Mouse (Mus musculus) G1E (cell line): ENCODE measurements at regions not wholly inside any gene's neighbourhood (a gene's known extent, or its start where the extent isn't known, plus 50 kb on each side); places are given as distances from the start of the nearest gene placed in this dataset.

ENCODE experiments used
- ATAC-seq: 2 replicates; pipeline ENCODE4 v1.8.0; 2016; ENCODE audit warnings: mild to moderate bottlenecking; ENCODE audit not compliant: insufficient number of reproducible peaks, poor library complexity, low FRiP score, severe bottlenecking; ENCODE audit errors: extremely low read depth
- DNase-seq: peaks from one replicate; pipeline ENCODE4 v3.0.0; 2012; ENCODE audit warnings: low spot score
- H3K27me3 ChIP-seq: 2 replicates; pipeline ENCODE4 v1.6.1; 2012; ENCODE audit warnings: mild to moderate bottlenecking, low read length, inconsistent platforms; ENCODE audit not compliant: insufficient read depth
- H3K36me3 ChIP-seq: replicated peaks from 2 replicates; pipeline ENCODE3; 2012; ENCODE audit warnings: mild to moderate bottlenecking, inconsistent platforms
- H3K4me1 ChIP-seq: 2 replicates; pipeline ENCODE4 v1.6.1; 2012; ENCODE audit warnings: low read depth, low read length, inconsistent platforms, mixed read lengths; ENCODE audit not compliant: insufficient read depth
- H3K4me3 ChIP-seq: 2 replicates; pipeline ENCODE4 v1.5.1; 2012; ENCODE audit warnings: low read depth, mild to moderate bottlenecking, inconsistent platforms, low read length, moderate library complexity, mixed read lengths
- H3K9me3 ChIP-seq: replicated peaks from 2 replicates; pipeline ENCODE4 v1.6.1; 2012; ENCODE audit warnings: inconsistent platforms
- CTCF ChIP-seq: IDR thresholded peaks from 2 replicates; pipeline ENCODE4 v1.5.1; 2012; ENCODE audit warnings: low read depth, low read length, inconsistent platforms, mixed read lengths
- GATA1 ChIP-seq: IDR thresholded peaks from 2 replicates; pipeline ENCODE4 v1.6.1; 2012; ENCODE audit warnings: borderline replicate concordance, low read length, inconsistent platforms, mixed read lengths
- GATA2 ChIP-seq: IDR thresholded peaks from 2 replicates; pipeline ENCODE4 v1.6.1; 2012; ENCODE audit warnings: low read depth, low read length, inconsistent platforms, borderline replicate concordance
- POLR2AphosphoS5 ChIP-seq: IDR thresholded peaks from 2 replicates; pipeline ENCODE4 v1.6.1; 2012; ENCODE audit warnings: low read depth, low read length, inconsistent platforms; ENCODE audit not compliant: insufficient replicate concordance
- TAL1 ChIP-seq: conservative IDR thresholded peaks from 2 replicates; pipeline ENCODE4 v1.6.1; 2012; ENCODE audit warnings: low read depth, low read length, inconsistent platforms, mixed read lengths

DNA sequence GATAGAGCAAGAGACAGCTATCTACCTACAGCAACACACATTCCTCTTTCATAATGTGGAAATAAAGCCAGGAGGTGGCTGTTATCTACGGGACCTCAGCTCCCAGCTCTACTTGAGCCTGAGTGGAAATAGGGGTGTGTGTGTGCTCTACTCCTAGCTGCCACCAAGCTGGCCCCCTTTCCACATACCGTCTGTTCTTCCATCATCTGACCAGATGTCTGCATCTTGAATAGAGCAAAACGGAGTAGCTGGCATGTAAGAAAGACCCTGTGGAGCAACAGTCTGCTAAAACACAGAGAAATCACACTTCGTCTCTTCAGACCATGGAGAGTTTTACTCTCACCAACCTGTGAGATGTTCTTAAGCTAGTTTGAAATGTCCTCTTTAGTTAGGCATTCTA is 454.9 kb downstream of the 1700129C05Rik start:
- H3K4me1 ChIP-seq = no peaks in the 10 kb centered on the region
- DNase-seq (no peak), ATAC-seq (no peak)
- H3K27me3 ChIP-seq = no peaks in the 10 kb centered on the region
- no peaks in the 10 kb centered on the region for H3K36me3 ChIP-seq
- H3K9me3 ChIP-seq = peaks cover 7% of the 10 kb centered on the region; the same call in 1 of the 2 replicates
- TF ChIP-seq GATA2 = no peak
- H3K4me3 ChIP-seq = no peak overlapping the region

DNA sequence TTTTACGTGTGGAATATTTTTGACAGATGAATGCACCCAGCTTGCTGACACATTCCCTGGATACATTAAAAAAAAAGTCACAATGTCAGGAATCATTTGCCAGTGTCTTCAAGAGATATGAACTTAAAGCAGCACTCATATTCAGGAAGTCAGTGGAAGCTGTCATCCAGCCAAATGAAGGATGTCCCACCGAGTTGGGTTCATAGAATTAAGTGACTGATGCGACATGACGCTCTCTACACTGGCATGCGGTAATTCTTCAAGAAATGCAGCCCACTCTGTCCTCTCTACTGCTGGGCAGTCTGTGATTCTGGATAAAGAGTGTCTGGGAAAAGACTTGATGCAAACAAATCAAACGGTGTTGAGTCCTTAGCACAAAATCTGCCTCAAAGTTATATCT is 463.9 kb downstream of the 1700129C05Rik start:
- no peak overlapping the region for H3K4me3 ChIP-seq
- no peaks in the 10 kb centered on the region for H3K4me1 ChIP-seq
- no peaks in the 10 kb centered on the region for H3K27me3 ChIP-seq
- TF ChIP-seq POLR2AphosphoS5 (no peak), TAL1 (no peak)
- ATAC-seq (no peak), DNase-seq (no peak)
- peaks cover 19% of the 10 kb centered on the region for H3K9me3 ChIP-seq
- no peaks in the 10 kb centered on the region for H3K36me3 ChIP-seq

DNA sequence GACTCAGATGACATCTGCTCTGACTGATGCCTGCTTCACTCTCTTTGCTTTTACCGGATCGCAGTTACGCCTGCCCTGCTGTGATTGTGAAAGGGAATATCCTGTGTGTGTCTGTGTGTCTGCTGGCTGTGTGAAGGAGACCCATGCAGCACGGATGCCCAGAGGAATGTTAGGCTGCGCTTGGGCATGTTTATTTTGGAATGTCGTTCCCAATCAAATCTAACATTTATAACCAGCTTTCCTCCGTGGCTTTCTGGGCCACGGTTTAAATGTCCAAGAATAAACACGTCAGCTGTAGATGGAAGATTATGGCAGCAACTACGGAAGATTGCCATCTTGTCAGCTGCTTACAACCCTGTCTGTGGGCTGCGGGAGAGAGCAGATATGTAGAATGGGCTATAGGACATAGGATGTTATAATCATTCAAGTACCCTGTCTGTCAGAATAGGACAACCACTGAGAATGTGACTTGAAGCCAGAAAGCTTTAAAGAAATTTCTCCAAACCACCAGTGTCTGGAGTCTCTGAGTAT is 464.5 kb downstream of the 1700129C05Rik start:
- TF ChIP-seq POLR2AphosphoS5 (no peak), TAL1 (no peak), GATA2 (no peak), CTCF (no peak), GATA1 (no peak)
- ATAC-seq = no peak

DNA sequence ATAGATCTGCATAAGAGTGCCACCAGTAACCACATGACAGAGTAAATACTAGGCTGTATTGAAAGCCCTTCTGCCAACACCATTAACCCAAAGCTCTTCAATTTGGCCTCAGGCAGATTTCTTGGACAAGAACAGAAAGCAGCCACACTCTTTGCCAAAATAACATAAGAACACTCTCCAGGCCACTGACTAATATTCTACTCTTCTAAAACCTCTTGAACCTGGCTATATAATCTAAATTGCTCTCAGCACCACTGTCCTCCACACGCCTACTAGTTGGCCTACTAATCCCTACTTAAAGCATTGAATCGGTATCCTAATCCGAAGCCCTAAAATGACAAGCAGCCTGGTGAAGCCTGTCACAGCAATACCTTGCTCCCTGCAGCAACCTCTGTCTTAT is 467.5 kb downstream of the 1700129C05Rik start:
- no peak for ATAC-seq
- no peak overlapping the region for H3K4me3 ChIP-seq
- no peaks in the 10 kb centered on the region for H3K27me3 ChIP-seq
- DNase-seq = no peak
- no peaks in the 10 kb centered on the region for H3K36me3 ChIP-seq
- TF ChIP-seq CTCF (no peak), GATA2 (no peak), TAL1 (no peak), POLR2AphosphoS5 (no peak), GATA1 (no peak)
- H3K4me1 ChIP-seq = no peaks in the 10 kb centered on the region
- H3K9me3 ChIP-seq = peaks cover 19% of the 10 kb centered on the region

More for the DNA sequence above, 464.5 kb downstream of the 1700129C05Rik start:
- DNase-seq = no peak
- Histone ChIP-seq H3K9me3 (peaks cover 19% of the 10 kb centered on the region), H3K4me1 (no peaks in the 10 kb centered on the region), H3K36me3 (no peaks in the 10 kb centered on the region), H3K27me3 (no peaks in the 10 kb centered on the region), H3K4me3 (no peak overlapping the region)

DNA sequence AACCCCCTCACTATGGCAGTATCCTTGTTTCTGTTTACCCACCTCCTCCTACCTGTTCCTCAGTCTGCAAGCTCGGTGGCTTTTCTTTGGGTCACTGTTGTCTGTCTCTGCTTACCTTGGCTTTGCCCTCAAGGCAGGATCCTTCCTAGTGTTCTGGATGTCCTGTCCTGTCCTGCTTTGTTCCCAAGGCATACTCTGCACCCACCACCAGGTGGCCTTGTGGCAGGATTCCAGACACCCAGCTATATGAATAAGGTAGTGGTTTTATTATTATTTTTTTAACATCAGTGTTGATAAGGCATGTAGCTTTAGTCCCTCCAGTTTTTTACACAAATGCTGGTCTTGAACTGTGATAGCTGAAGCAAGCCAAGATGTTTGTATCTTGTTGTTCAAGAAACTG is 478.7 kb downstream of the 1700129C05Rik start:
- Histone ChIP-seq H3K36me3 (no peaks in the 10 kb centered on the region), H3K9me3 (peaks cover 35% of the 10 kb centered on the region), H3K27me3 (no peaks in the 10 kb centered on the region), H3K4me1 (no peaks in the 10 kb centered on the region), H3K4me3 (no peak overlapping the region)
- DNase-seq (no peak), ATAC-seq (no peak)
- TF ChIP-seq TAL1 (no peak), POLR2AphosphoS5 (no peak), GATA2 (no peak), GATA1 (no peak), CTCF (no peak)

DNA sequence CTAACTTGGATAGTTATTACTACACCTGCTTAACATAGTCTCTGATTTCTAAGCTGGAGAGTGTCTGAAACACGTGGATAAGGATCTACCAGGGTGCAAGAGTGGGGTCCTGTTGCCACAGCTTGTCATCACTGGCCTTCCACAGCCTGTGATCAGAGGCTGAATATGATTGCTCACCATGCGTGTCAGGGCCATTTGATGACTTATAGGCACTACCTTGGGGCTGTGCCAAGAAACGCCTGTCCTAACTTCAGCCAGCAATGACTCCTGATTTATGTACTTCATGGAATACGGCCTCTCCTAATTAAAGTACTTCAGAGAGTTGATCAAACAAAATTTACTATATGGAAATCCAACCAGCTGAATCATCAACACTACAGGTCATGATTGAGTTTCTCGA is 480.1 kb downstream of the 1700129C05Rik start:
- Histone ChIP-seq H3K9me3 (peaks cover 26% of the 10 kb centered on the region), H3K4me3 (no peak overlapping the region), H3K4me1 (no peaks in the 10 kb centered on the region), H3K27me3 (no peaks in the 10 kb centered on the region), H3K36me3 (no peaks in the 10 kb centered on the region)
- TF ChIP-seq GATA1 = no peak
- no peak for TF ChIP-seq CTCF
- no peak for TF ChIP-seq TAL1
- no peak for TF ChIP-seq GATA2
- no peak for TF ChIP-seq POLR2AphosphoS5
- DNase-seq (no peak), ATAC-seq (no peak)

DNA sequence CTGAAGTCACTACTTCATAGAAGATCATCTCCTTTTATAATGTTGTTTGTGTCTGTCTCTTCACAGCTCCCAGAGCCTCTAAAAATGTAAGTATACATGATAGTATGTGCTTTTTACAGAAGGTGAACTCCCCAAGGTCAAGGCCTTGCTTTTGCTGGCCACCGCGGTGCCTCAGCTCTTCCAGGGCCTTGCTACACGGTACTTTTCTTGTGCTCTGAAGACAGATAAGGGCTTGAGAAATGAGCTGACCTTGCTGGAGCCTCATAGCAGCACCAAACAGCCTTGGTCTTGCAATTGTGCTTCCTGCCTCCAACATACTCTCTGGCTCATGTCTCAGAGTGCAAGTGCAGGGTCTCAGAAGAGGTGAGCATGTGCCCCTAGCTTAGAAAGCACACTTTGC is 481.3 kb downstream of the 1700129C05Rik start:
- no peaks in the 10 kb centered on the region for H3K27me3 ChIP-seq
- no peak for ATAC-seq
- TF ChIP-seq CTCF (no peak), POLR2AphosphoS5 (no peak), GATA1 (no peak), GATA2 (no peak), TAL1 (no peak)

More for the DNA sequence above, 481.3 kb downstream of the 1700129C05Rik start:
- no peak for DNase-seq
- Histone ChIP-seq H3K36me3 (no peaks in the 10 kb centered on the region), H3K4me3 (no peak overlapping the region), H3K4me1 (no peaks in the 10 kb centered on the region), H3K9me3 (peaks cover 27% of the 10 kb centered on the region)
